Mouse (Mus musculus) brain, embryonic 14.5 days (tissue): ENCODE data around the gene Wnt4.

ENCODE experiments used
- CTCF ChIP-seq: fragments of 200-500 bp; IDR thresholded peaks from 2 replicates; pipeline ENCODE4 v1.5.1; 2012; ENCODE audit warnings: inconsistent platforms, mild to moderate bottlenecking, moderate library complexity, borderline replicate concordance; ENCODE audit not compliant: insufficient read depth, insufficient read length; ENCODE audit errors: extremely low read depth
- POLR2A ChIP-seq: fragments of 200-500 bp; IDR thresholded peaks from 2 replicates; pipeline ENCODE4 v1.6.1; 2012; ENCODE audit warnings: mild to moderate bottlenecking, inconsistent platforms, borderline replicate concordance; ENCODE audit not compliant: poor library complexity, insufficient read depth, insufficient read length, severe bottlenecking; ENCODE audit errors: extremely low read depth

DNA sequence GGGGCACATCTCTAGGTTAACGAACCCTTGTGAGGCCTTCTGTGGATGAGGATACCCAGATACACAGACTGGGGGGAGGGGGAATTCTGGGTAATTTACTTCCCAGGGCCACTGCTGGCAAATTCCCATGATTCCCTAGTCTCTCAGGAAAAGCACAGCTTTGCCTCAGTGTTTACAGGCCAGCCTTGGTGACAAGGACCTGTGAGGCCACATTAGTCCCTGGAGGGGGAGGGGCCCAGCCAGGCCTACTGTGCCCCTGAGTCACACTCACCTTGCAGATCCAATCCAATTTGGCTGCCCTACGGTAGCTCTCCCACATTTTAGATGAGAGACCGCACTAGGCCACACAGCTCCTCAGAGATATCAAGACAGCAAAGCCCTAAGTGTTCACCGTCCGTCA, 12.2 kb upstream of the Wnt4 start:
- TF ChIP-seq CTCF: no peak
- no peak for TF ChIP-seq POLR2A
